Mouse (Mus musculus) bone marrow macrophage, adult 2 months (primary cell): ENCODE measurements around the gene Speg.

Experiments used
- CTCF ChIP-seq: IDR thresholded peaks from 2 replicates; pipeline ENCODE4 v1.5.1; 2012; ENCODE audit warnings: low read depth, mild to moderate bottlenecking, low read length, moderate library complexity
- POLR2A ChIP-seq: IDR thresholded peaks from 2 replicates; pipeline ENCODE4 v1.6.1; 2012; ENCODE audit warnings: mild to moderate bottlenecking, low read depth, low read length, borderline replicate concordance

DNA sequence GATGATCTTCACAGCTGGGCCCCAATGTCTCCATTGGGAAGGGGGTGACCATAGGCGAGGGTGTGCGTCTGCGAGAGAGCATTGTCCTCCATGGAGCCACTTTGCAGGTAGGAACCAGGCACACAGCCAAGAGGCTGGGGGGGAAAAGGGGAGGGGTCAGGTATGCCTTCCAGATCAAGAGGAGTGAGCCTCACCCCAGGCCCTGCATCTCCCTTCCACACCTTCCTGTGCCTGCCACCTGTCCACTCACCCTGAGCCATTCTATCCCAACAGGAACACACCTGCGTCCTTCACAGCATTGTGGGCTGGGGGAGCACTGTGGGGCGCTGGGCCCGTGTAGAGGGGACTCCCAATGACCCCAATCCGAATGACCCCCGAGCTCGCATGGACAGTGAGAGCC is 67.1 kb downstream of the Speg start:
- TF ChIP-seq CTCF (no peak), POLR2A (no peak)
